Mouse (Mus musculus): ENCODE data around the gene Klf15.

Klf15 gene

DNA sequence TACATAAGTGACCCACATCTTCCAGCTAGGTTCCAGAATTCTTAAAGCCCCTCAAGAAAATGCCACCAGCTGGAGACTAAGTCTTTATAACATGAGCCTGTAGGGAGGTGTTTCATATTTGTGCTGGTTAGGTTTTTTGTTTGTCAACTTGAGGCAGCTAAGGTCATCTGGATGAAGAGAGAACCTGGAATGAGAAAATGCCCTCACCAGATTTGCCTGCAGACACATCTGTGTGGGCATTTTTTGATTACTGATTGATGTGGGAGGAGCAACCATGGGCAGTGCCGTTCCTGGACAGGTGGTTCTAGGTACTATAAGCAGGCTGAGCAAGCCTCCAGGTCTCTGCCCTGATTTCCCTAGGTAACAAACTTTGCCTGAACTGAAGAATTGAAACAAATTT lies 25.2 kb downstream of the Klf15 start:
- ATAC-seq (ENCODE audit: insufficient number of reproducible peaks, low FRiP score, low TSS enrichment): no peak

DNA sequence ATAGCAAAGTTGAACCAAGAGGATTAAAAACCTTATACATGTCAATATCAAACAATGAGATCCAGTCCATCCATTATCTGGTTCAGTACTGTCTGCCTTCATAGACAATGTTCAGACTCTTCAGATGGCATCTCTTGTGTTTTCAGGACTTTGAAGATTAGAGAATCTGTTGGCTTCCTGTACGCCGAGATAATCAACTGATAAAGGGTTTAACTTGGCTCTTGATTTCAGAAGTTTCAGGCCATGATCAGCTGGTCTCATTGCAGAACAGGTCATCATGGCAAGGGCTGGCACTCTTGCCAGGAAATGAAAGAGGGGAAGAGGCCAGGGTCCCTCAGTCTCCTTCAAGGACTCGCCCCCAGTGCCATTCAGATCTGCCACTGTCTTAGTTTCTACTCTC lies 27.2 kb downstream of the Klf15 start:
- ATAC-seq (ENCODE audit: insufficient number of reproducible peaks, low FRiP score, low TSS enrichment): no peak

DNA sequence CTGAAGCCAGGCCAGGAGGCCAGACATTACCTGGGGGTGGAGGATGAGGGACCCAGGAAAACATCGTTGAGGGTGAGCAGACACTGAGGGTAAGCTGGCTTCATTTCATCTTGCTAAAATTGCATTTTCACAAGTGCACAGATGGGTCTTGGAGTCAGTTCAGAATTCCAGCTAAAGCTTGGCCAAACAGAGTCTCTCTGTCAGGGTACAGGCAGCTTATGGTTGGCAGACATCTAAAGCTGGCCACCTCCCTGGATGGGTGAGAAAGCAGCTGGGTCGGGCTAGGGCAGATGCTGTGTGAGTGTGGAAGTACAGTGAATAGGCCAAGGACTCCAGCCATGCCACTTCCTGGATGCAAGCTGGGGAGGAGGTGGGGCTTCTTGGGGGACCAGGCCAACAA lies 28.6 kb downstream of the Klf15 start:
- ATAC-seq (ENCODE audit: insufficient number of reproducible peaks, low FRiP score, low TSS enrichment): no peak

DNA sequence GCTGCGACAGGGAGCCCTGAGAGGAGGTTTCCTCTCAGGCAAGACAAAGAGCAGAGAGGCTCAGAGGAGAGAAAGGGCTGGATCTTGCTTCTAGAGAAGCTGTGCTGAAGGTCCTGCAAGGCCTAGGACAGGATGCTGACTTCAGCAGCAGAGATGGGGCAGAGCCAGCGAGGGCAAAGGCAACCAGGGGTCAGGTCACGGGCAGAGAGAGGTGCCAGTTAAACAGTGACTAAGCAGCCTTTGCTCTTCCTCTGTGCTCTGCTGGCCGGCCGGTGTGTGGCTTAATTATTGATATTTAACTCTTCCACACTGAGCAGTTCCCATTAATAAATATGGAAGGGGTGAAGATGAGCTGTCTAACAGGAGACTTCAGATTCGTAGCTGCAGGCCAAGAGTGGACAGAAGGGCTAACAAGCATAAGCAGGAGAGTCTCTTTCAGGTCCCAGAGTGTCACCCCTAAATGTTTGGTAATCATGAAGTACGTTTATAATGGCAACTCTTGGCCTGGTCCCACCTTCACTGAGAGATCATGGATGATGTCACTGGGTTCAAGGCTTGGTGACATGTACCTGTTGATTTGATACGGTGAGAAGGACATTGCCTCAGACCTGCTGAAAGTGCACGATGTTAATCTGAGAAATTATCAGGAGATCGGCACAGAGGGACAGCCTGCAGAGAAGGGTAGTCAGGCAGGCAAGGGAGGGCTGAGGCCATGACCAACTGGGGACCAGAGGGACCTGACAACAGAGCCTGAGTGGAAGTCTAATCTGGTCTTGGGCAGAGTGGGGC lies 29.8 kb downstream of the Klf15 start:
- ATAC-seq (ENCODE audit: insufficient number of reproducible peaks, low FRiP score, low TSS enrichment): no peak

DNA sequence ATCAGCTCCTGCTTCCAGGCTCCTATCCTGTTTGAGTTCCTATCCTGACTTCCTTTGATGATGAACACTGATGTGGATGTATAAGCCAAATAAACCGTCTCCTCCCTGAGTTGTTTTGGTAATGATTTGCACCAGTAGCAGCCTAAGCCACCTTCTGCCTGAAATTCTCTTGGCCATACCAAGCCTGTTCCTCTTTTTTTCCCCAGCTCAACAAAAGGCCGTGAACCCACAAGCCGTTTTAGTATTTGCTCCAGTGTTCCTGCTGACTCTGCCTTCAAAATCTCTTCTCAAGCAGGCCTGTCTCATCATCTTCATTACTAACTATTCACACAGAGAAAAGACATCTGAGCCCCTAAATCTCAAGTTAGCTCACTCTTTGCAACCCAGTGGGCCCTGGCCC lies 31.8 kb downstream of the Klf15 start:
- no peak for ATAC-seq (ENCODE audit: insufficient number of reproducible peaks, low FRiP score, low TSS enrichment)

DNA sequence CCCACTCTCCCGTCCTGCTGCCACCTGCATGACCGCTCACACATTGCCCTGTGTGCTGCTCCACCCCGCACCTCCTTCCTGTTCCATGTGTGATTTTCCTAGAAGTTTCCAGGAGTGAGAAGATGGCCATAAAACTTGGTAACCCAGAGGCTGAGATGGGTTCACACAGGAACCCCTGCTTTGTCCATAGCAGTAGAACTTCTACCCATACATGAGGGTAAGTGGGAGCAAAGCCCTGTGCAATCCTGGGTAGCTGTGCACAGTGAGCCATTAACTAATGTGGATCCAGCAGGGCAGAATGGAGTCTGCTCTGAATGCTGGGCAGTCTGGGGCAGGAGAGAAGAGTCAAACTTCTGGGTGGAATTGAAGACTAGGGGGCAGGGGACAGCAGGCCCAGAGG lies 32.2 kb downstream of the Klf15 start:
- ATAC-seq (ENCODE audit: insufficient number of reproducible peaks, low FRiP score, low TSS enrichment): no peak

DNA sequence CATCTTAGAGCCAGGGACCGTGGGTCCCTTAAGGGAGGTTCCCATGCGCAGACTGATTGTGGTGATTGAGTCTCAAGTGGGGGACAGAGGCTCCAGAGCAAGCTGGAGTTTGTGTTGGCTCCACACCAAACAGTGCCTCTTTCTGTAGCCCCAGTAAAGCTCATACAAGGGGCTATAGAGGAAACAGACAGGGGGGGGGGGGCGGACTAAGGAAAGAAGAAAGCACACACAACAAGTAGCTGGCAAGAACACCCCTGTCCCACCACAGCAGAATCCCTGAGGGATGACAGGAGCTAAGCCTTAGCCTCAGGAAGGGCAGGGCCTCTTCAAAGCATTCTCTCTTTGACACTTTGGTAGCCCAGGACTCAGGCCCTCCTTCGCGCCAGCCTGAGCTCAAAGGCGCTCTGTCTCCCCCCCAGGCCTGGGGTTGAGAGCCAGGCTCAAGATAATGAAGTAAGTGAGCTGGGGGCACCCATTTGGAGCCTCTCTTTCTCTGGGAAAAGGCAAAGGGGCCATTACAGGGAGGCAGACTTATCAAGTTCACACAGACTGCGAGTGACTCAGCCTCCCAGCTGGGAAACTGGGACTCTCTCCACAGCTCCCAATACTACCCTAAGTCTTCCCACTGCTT lies 33.0 kb downstream of the Klf15 start:
- ATAC-seq (ENCODE audit: insufficient number of reproducible peaks, low FRiP score, low TSS enrichment): no peak

DNA sequence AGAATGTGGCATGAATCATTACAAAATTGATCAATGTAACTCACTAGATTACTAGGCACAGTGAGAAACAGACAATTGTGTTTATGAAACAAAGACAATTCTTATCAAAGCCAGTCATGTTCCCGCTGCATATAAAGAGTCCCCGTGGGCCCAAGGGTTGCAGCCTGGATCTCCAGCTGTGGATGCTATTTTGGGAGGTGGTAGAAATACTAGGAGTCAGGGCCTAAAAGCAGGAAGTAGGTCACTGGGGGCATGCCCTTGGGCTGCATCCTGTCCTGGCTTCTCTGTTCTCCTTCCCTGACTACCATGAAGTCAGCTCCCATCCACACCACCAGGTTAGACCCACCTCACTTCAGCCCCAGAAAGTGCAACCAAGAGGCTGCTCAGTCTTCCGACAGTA lies 33.8 kb downstream of the Klf15 start:
- ATAC-seq (ENCODE audit: insufficient number of reproducible peaks, low FRiP score, low TSS enrichment): no peak

DNA sequence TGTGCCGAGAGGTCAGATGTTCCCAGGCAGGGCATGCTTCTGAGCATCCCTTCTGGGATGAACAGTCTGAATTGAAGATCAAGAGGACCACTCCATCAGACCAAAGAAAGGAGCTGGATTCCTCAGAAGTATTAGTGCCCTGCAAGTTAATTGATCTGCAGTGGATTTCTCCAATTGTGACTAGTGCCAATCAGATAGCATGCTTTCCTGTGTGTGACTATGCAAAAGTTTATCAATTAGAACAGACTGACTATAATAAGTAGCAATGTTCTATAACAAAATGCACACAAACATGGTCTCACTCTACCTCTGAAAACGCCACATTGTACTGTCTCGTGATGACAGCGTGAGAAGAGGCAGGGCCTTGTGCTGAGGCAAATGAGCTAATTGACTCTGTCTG lies 37.1 kb downstream of the Klf15 start:
- no peak for ATAC-seq (ENCODE audit: insufficient number of reproducible peaks, low FRiP score, low TSS enrichment)

DNA sequence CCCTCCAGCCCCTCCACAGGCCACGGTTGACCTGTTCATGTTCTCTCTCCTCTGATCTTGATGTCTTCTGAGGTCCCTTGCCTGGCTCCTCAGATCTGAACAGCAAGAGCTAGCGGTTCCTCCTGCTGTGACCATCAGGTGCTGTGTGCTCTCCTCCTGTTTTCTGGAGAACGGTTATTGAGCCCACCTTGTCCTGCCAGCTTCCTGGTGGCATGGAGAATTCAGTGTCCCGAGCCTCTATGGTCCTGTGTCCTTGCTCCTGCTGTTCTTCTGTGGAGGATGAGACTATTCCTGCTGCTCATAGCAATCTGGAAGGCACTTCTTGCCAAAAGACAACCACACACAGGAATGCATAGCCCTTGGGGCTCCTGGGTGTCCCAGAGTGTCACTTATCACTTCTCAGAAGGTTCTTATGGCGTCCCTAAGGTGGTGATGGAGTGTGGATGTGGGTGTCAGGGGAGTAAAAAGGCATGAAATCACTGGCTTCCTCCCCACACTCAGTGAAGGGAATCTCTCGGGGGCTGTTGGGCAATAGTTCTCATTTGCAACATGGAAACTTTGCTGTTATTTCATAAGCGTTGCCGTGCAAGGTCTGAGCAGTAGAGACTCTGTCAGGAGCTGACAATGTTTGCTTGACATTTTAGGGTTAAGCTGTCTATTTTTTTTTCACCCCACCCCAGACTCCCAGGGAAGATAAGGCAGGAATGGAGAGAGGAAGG lies 39.0 kb downstream of the Klf15 start:
- ATAC-seq (ENCODE audit: insufficient number of reproducible peaks, low FRiP score, low TSS enrichment): 0 out of 2 replicates have a peak, but pooled peaks have one; percentile 31

DNA sequence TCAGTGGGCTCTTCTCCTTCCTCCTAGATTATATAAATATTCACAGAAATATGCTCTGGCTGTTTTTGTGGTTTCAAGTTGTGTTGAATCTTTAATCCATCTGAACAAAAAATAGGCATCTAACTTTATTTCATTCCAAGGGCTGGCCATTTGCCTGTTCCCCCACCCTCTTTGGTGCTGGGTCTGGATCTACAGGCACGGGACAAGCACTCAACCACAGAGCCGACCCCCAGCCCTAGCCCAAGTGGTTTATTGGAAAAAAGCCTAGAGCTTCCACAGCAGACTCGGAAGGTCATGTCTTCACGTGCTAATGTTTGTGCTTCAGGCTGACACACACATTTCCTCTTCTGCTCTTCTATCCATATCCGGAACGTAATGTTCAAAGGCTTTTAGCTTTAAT lies 43.5 kb downstream of the Klf15 start:
- no peak for ATAC-seq (ENCODE audit: insufficient number of reproducible peaks, low FRiP score, low TSS enrichment)

DNA sequence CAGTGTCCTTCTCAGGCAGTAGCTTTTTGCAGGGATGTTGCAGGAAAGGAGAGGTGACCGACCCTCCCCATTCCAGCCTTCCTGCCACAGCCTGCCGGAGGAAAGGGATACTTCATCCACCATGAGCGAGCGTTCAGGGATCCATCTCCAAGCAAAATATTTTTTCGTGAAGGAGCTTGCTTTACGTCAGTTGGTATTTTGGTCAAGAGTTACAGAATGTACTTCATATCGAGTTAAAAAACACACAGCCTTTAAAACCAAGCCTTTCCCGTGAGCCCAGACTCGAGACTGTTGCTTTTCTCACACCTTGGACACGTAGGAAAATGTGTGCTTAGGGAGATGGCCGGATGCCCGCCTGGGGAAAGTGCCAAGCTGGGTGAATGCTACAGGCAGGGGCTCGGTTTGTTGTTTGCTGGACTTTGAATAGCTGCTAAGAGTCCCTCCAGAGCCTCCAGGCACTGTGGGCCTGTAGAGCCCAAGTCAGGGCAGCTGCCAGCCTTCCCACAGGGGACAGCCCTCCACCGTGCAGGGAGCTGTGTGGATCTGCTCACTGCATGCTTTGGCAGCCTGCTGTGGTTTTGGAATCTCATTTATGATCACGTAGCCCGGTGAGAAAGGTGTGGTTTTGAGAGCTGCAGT lies 44.4 kb downstream of the Klf15 start:
- peak; percentile 81 for ATAC-seq (ENCODE audit: insufficient number of reproducible peaks, low FRiP score, low TSS enrichment)

DNA sequence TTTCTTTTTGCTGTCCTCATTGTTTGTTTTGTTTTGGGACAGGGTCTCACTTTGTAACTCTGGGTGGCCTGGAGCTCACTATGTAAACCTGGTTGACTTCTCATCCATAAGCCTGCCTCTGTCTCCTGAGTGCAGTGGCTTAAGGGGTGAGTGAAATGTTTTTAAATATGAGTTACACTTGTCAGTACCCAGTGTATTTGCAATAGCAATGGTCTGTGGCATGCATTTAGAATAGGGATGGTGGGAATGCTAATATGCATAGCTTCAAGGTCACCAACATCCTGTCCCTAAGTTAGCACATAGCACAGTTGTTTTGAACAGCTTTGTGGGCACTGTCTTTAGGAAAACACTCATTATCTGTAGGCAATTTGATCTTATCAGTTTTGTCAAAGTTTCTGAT lies 45.1 kb downstream of the Klf15 start:
- ATAC-seq (ENCODE audit: insufficient number of reproducible peaks, low FRiP score, low TSS enrichment): no peak

DNA sequence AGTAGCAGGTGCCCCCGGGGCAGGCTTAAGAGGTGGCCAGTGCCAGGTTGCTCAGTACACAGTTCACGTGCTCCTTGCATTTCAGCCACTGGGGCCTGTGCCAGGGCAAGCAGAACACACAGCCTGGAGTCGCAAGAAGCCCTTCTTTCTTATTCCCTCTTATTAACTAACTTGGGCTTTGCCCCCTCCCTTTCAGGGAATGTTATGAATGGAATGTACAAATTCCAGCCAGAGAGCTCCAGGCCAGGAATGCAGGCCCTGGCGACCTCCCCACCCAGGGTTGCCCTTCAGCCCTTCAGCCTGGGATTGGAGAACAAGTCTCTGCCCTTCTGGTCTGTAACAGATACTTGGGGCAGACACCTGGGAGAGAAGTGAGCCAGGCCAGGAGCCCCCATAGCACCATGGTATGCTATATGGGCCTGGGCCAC lies 45.8 kb downstream of the Klf15 start:
- no peak for ATAC-seq (ENCODE audit: insufficient number of reproducible peaks, low FRiP score, low TSS enrichment)

DNA sequence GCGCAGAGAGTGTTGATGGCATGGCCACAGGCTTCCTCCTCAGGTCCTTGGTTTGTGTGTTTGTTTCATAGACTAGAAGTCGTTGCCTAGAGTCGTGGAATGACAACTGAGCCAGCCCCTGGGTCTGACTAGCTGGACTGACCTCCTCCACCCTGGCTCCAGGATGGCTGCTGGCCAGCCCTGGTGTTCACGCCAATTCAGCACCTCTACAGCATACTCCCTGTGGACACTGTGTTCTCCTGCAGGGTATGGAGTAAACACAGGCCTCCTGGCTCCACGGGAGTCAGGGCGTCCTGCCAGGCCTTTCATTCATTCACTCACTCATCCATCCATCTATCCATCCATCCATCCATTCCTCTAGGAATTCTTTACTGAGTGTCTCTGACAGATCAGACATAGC lies 46.7 kb downstream of the Klf15 start:
- ATAC-seq (ENCODE audit: insufficient number of reproducible peaks, low FRiP score, low TSS enrichment): no peak

DNA sequence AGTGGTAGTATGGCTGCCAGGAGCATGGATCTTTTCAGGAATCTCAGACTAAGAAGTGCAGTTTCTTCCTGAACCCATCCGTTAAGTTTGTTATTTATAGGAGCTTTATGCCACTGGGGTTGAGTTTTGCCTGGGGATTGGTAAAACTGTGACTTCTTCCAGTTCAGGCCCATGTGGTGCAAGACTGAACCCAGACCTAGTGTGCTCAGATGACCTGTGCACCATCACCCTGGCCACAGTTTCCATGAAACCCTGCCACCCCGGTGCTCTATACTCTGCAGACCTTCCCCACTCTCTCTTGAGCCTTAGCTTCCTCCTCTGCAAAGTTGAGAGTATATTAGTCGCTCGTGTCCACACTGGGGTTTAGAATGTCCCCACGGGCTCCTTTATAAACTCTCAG lies 50.0 kb downstream of the Klf15 start:
- no peak for ATAC-seq (ENCODE audit: insufficient number of reproducible peaks, low FRiP score, low TSS enrichment)

DNA sequence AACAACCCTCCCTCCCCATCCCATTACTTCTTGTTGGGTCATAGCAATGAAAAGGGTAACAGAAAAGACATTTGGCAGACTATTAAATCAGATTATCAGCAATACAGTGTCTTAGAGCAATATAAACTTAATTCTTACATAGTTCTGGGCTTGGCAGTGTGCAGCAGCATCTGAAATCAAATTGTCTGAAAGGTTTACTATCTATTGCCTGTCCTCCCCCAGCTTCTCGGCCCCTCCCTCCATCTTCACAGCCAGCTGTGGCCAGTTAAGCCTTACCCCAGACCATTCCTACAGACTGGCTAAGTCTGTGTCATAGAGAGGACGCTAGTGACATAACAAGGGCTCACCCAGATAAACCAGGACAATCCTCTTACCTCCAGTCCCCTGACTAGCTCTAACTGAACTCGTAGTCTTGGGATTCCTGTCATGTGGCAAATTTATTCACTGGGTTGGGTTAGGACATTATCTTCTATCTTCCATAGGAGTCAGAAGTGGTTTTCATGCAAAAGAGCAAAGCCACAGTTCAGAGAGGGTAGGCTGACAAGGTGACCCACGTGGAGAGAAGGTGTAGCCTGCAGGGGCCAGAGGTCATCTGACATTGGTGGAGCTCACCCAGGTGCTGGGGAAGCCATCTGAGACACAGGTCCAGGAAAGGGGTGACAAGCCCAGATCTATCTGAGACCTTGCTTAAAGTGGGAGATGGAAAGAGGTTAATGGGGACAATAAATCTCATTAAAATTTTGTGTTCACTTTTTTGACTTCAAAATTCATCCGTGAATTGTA lies 50.9 kb downstream of the Klf15 start:
- ATAC-seq (ENCODE audit: insufficient number of reproducible peaks, low FRiP score, low TSS enrichment): no peak

DNA sequence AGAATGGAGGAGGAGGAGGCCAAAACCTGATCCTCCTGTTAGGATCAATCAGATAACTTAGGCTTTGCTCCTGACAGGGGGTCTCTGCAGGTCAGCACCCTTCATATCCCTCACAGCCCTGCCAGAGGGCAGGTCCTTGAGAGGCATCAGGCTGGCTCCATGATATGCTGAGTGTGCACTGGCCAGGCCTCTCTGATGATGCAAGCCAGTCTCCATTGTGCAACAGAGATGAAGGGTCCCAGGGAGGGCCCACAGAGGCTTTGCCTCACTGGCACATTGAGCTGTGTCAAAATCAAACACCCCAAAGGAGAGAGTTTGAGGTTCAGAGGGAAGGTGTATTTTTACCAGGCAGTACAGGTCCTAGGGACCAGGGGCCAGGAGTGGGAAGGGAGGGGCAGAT lies 52.0 kb downstream of the Klf15 start:
- no peak for ATAC-seq (ENCODE audit: insufficient number of reproducible peaks, low FRiP score, low TSS enrichment)

DNA sequence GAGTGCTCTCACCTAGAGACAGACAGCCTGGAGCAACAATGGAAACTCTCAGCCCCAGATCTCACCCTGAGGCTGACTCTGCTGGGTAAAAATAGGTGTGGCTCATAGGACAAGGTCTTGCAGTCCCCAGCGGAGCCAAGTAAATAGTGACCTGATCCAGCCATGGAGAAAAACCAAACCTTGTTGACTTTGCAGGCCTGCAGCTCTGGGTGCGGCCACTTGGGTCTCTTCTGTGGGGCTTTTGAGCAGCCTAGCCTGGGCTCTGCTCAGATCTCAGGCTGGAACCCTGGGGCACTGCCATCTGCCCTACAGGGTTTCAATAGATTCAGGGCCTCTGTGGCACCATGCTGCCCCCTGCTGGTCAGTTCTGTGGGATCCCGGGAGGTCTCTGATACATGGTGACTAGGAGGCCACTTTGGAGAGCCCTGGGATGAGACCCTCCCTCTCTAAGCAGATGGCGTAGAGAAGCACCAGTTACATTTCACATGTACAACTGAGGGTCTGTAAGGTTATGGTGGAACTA lies 52.6 kb downstream of the Klf15 start:
- peak; percentile 92 for ATAC-seq (ENCODE audit: insufficient number of reproducible peaks, low FRiP score, low TSS enrichment)

DNA sequence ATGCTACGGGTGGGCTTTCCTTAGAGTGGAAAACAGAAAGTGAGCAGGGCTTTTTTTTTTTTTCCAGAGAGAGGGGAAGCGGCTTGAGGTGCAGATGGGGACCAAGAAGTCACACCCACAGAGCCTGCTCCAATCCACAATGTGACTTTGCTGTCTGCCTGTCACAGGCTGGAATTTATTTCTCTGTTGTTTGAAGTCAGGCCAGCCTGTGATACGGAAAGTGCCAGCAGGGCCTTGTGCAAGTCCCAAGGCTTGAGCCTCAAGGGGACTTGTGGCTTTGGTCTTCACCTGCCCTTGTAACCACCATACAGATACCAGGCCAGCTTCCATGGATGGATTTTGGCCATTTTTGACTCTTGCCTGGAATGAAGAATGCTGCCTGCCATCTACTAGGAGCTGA lies 56.5 kb downstream of the Klf15 start:
- ATAC-seq (ENCODE audit: insufficient number of reproducible peaks, low FRiP score, low TSS enrichment): no peak

All from cerebellum, adult (tissue).